Comparison of ENCODE assay signal across 9 mouse cellular contexts in the genomic region with DNA sequence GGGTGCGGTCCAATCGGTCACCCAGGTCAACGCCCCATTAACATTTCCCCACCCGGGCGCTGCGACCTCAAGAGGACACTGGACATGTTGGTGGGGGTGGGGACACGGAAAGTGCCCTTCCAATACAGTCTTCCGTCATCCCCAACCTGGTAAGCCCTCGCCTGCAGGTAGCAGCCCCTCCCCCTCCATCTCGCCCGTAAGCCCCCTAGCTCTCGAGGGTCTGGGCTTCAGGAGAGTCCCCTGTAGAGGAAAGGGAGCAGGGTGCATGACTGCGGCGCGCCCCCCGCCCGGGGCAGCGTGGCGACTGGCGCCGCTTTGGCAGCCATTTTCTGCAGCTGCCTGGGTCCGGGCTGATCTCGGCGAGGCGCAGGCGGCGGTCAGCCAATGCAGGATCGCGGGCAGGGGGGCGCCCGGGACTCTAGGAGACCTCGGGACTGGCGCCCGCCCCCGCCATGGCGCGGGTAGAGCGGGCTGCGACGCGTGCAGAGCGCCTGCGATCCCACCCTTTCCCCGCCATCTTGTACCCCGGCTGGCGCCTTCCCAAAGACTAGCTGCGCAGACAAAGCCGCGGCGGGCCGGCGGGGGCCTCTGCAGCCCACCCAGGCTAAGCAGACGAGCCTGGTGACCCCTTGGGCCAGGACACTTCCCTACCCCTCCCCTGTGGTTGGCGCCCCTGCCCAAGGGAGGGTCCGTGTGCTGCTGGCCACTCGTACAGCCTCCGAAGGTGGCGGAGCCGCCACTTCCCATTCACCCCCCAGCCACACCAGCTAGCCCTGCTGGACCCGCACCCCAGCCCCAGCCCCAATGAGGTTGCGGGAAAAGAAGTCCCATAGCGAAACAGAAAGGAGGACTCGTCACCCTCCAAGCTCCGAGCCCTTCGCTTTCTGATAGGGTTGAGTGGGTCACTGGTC. TPM values are rescaled to one million over a fixed set of nuclear protein-coding genes. Genes with fewer than 3 reads are reported as not detected.
DNase-seq lines count a peak whose midpoint lies in the region; ATAC-seq lines count a peak whose summit lies in the region.
"Had no signal": no experiment of that assay in that cellular context is flagged by ENCODE, and none has a peak within 500 bp of the region (broad histone marks: within the 10 kb centered on the region; RNA-seq: fewer than 3 reads in every experiment).

No protein-coding gene starts in this region.

- peak; percentile 20 for DNase-seq in cerebellum, adult 11 months
- no peak for DNase-seq in cerebellum, adult 8-10 months
- DNase-seq in 3T3-L1 (ENCODE audit: low read depth, low spot score): peak; percentile 43
- DNase-seq in cerebellum, postnatal 14 days: peak; percentile 82 to 84
- DNase-seq in thymus, postnatal 25 days: peak; percentile 68

- peaks cover 42% of the 10 kb centered on the region for H3K4me1 ChIP-seq in heart, embryonic 16.5 days (ENCODE audit: control insufficient read depth, insufficient read depth, low read length)
- H3K4me1 ChIP-seq in limb, embryonic 12.5 days (replicated peaks): peaks cover 59% of the 10 kb centered on the region
- peaks cover 60% of the 10 kb centered on the region for H3K4me1 ChIP-seq in midbrain, embryonic 15.5 days

- no peaks in the 10 kb centered on the region for H3K9me3 ChIP-seq in heart, embryonic 16.5 days (replicated peaks; ENCODE audit: control insufficient read depth, low read length)
- H3K9me3 ChIP-seq in limb, embryonic 12.5 days: no peaks in the 10 kb centered on the region
- H3K9me3 ChIP-seq in midbrain, embryonic 15.5 days: no peaks in the 10 kb centered on the region

- H3K27me3 ChIP-seq in heart, embryonic 16.5 days (ENCODE audit: control insufficient read depth, insufficient read depth, low read length): peaks cover 64% of the 10 kb centered on the region
- H3K27me3 ChIP-seq in limb, embryonic 12.5 days: peaks cover 82% of the 10 kb centered on the region
- H3K27me3 ChIP-seq in midbrain, embryonic 15.5 days (replicated peaks): peaks cover 32% of the 10 kb centered on the region

- no peaks in the 10 kb centered on the region for H3K36me3 ChIP-seq in heart, embryonic 16.5 days (ENCODE audit: control insufficient read depth, insufficient read depth)
- H3K36me3 ChIP-seq in limb, embryonic 12.5 days: no peaks in the 10 kb centered on the region
- H3K36me3 ChIP-seq in midbrain, embryonic 15.5 days (replicated peaks): no peaks in the 10 kb centered on the region
- H3K36me3 ChIP-seq: G1E had no signal

- ATAC-seq in heart, embryonic 16.5 days (replicated peaks; ENCODE audit: extremely low read depth, insufficient read depth, low FRiP score): peak; percentile 5; the same call in 1 of the 2 replicates
- ATAC-seq in limb, embryonic 12.5 days (ENCODE audit: insufficient number of reproducible peaks, insufficient read depth, low FRiP score, low TSS enrichment, low read depth): 0 out of 2 replicates have a peak, but pooled peaks have one; percentile 8
- ATAC-seq in midbrain, embryonic 15.5 days (replicated peaks): 0 out of 2 replicates have a peak, but pooled peaks have one; percentile 9

- H3K4me2 ChIP-seq in heart, embryonic 16.5 days (ENCODE audit: low read depth, low read length): peak overlapping the region; percentile 98
- peak overlapping the region; percentile 94 for H3K4me2 ChIP-seq in limb, embryonic 12.5 days
- peak overlapping the region; percentile 89 for H3K4me2 ChIP-seq in midbrain, embryonic 15.5 days

- H3K9ac ChIP-seq in heart, embryonic 16.5 days (ENCODE audit: low read length): peak overlapping the region; percentile 95
- peak overlapping the region; percentile 94 for H3K9ac ChIP-seq in limb, embryonic 12.5 days (replicated peaks)
- H3K9ac ChIP-seq in midbrain, embryonic 15.5 days: peak overlapping the region; percentile 80

- peak overlapping the region; percentile 79 for H3K27ac ChIP-seq in heart, embryonic 16.5 days (ENCODE audit: low read length)
- peak overlapping the region; percentile 62 for H3K27ac ChIP-seq in limb, embryonic 12.5 days
- H3K27ac ChIP-seq in midbrain, embryonic 15.5 days: peak overlapping the region; percentile 92

- under 1% methylated on average over 64 of the region's 65 CpGs for WGBS in heart, embryonic 16.5 days
- under 1% methylated on average over 63 of the region's 65 CpGs for WGBS in limb, embryonic 12.5 days
- under 1% methylated on average over 63 of the region's 65 CpGs for WGBS in midbrain, embryonic 15.5 days

- H3K4me3 ChIP-seq in heart, embryonic 16.5 days (ENCODE audit: low read length): peak overlapping the region; percentile 70
- H3K4me3 ChIP-seq in limb, embryonic 12.5 days (replicated peaks): peak overlapping the region; percentile 55
- peak overlapping the region; percentile 49 for H3K4me3 ChIP-seq in midbrain, embryonic 15.5 days

RNA-seq across cellular contexts. Expression of gene Cbx8, which starts 15.8 kb away (rescaled TPM):
- 7.0 and 7.5 TPM in 2 replicates for polyA plus RNA-seq in heart, embryonic 16.5 days (2015; fragmentation: Nextera tagmentation; extraction: Ambion mirVana)
- 11.8 and 13.0 TPM in 2 replicates for polyA plus RNA-seq in limb, embryonic 12.5 days (2016; fragmentation: Nextera tagmentation; extraction: Ambion mirVana)
- polyA plus RNA-seq in midbrain, embryonic 15.5 days (2015; fragmentation: Nextera tagmentation; extraction: Ambion mirVana): 9.6 and 9.7 TPM in 2 replicates
- polyA plus RNA-seq: G1E had no signal

RNA-seq across cellular contexts. Expression of gene Cbx4, which starts 29.5 kb away (rescaled TPM):
- polyA plus RNA-seq in heart, embryonic 16.5 days (2015; fragmentation: Nextera tagmentation; extraction: Ambion mirVana): 11.5 and 12.6 TPM in 2 replicates
- 9.8 and 12.5 TPM in 2 replicates for polyA plus RNA-seq in limb, embryonic 12.5 days (2016; fragmentation: Nextera tagmentation; extraction: Ambion mirVana)
- polyA plus RNA-seq in midbrain, embryonic 15.5 days (2015; fragmentation: Nextera tagmentation; extraction: Ambion mirVana): 23.7 and 24.7 TPM in 2 replicates

RNA-seq across cellular contexts. Expression of gene Cbx2, which starts 33.8 kb away (rescaled TPM):
- polyA plus RNA-seq in heart, embryonic 16.5 days (2015; fragmentation: Nextera tagmentation; extraction: Ambion mirVana): 15.0 and 15.3 TPM in 2 replicates
- polyA plus RNA-seq in limb, embryonic 12.5 days (2016; fragmentation: Nextera tagmentation; extraction: Ambion mirVana): 121 and 122 TPM in 2 replicates
- polyA plus RNA-seq in midbrain, embryonic 15.5 days (2015; fragmentation: Nextera tagmentation; extraction: Ambion mirVana): 17.6 and 19.6 TPM in 2 replicates
- polyA plus RNA-seq: G1E had no signal
